Mouse (Mus musculus) hindbrain, embryonic 11.5 days (tissue): ENCODE data around the gene Coasy. TPM values are rescaled to one million over a fixed set of nuclear protein-coding genes. Genes with fewer than 3 reads are reported as not detected.
"Not testable (repeated sequence)": the region's sequence is repeated elsewhere in the genome, so short reads cannot be mapped to it uniquely, and the experiment has no call there.

Experiments used
- ATAC-seq: fragments of 200-750 bp; cut with Nextera tagmentation; 2 replicates; pipeline ENCODE4 v1.8.0; 2017; ENCODE audit warnings: mild to moderate bottlenecking, moderate TSS enrichment, moderate library complexity; ENCODE audit not compliant: low FRiP score
- DNase-seq: peaks from one replicate; pipeline ENCODE4 v3.0.0-alpha.2; 2015; ENCODE audit warnings: low spot score
- H3K27ac ChIP-seq: fragments of 300-500 bp; sonication (generic); 2 replicates; pipeline ENCODE4 v1.5.1; 2014; ENCODE audit warnings: mild to moderate bottlenecking, low read depth, low read length
- H3K27me3 ChIP-seq: fragments of 300-500 bp; sonication (generic); 2 replicates; pipeline ENCODE4 v1.6.1; 2014; ENCODE audit warnings: mild to moderate bottlenecking, low read length, moderate library complexity, mixed read lengths; ENCODE audit not compliant: control insufficient read depth, insufficient read depth
- H3K36me3 ChIP-seq: fragments of 300-500 bp; sonication (generic); 2 replicates; pipeline ENCODE4 v1.6.1; 2014; ENCODE audit warnings: mild to moderate bottlenecking, low read length, moderate library complexity, mixed read lengths; ENCODE audit not compliant: control insufficient read depth, insufficient read depth
- H3K4me1 ChIP-seq: fragments of 300-500 bp; sonication (generic); replicated peaks from 2 replicates; pipeline ENCODE4 v1.6.1; 2014; ENCODE audit warnings: low read length, mixed read lengths; ENCODE audit not compliant: control insufficient read depth, insufficient read depth
- H3K4me2 ChIP-seq: fragments of 300-500 bp; sonication (generic); replicated peaks from 2 replicates; pipeline ENCODE4 v1.6.1; 2014; ENCODE audit warnings: mild to moderate bottlenecking, low read depth, low read length
- H3K4me3 ChIP-seq: fragments of 300-500 bp; sonication (generic); 2 replicates; pipeline ENCODE4 v1.5.1; 2014; ENCODE audit warnings: low read depth, low read length
- H3K9ac ChIP-seq: fragments of 300-500 bp; sonication (generic); 2 replicates; pipeline ENCODE4 v1.6.1; 2014; ENCODE audit warnings: low read depth, low read length
- H3K9me3 ChIP-seq: fragments of 300-500 bp; sonication (generic); 2 replicates; pipeline ENCODE4 v1.6.1; 2016; ENCODE audit warnings: low read length; ENCODE audit not compliant: control insufficient read depth
- WGBS: fragments of 180-500 bp; shearing (Covaris S2); extraction: QIAGEN DNeasy Blood & Tissue Kit; methylation state at CpG from one replicate; pipeline ENCODE4 v1.1.7; 2014; 5-methylcytosine and 5-hydroxymethylcytosine counted together
- polyA plus RNA-seq: library from polyadenylated mRNA; unstranded; fragments of >200 nt; fragmentation: Nextera tagmentation; extraction: Ambion mirVana; gene quantifications from 2 replicates; pipeline ENCODE4 v1.2.1, GENCODE M21; 2014

Gene Coasy
- polyA plus RNA-seq, 1 experiment from 2014 or later, result 51.6 TPM

DNA sequence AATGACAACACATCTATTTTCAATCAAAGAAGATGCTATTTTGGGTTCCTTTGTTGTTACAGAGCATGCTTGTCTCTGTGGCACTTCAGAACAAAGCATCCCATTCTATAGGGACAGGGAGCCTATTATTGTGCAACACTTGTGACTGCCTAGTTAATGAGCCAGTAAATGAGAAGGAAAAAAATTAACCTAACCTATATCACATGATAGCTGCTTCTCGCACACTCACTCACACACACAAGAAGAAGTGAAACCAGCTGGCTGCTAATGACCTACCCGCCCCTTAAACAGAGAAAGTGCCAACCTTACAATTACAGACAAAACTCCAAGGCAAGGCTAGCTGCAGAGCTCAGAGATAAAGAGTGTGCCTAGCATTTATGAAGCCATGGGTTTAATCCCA, 33.2 kb downstream of the Coasy start:
- no peak overlapping the region for H3K4me2 ChIP-seq
- H3K27ac ChIP-seq, result peak overlapping the region; percentile 47; the same call in 1 of the 2 replicates
- H3K4me1 ChIP-seq, result peaks cover 3% of the 10 kb centered on the region; the same call in 1 of the 2 replicates
- ATAC-seq, result no peak
- no peaks in the 10 kb centered on the region for H3K9me3 ChIP-seq
- no peak for DNase-seq
- 53% methylated on average over 2 of the region's 2 CpGs for WGBS
- no peaks in the 10 kb centered on the region for H3K36me3 ChIP-seq
- H3K27me3 ChIP-seq, result no peaks in the 10 kb centered on the region
- no peak overlapping the region for H3K4me3 ChIP-seq
- H3K9ac ChIP-seq, result no peak overlapping the region

- 48% methylated on average over 4 of the region's 4 CpGs for WGBS
- peaks cover 2% of the 10 kb centered on the region; the same call in 1 of the 2 replicates for H3K36me3 ChIP-seq
- 0 out of 2 replicates have a peak overlapping the region, but pooled peaks have one; percentile 81 for H3K4me3 ChIP-seq
- no peak overlapping the region for H3K9ac ChIP-seq
- H3K27me3 ChIP-seq, result no peaks in the 10 kb centered on the region
- H3K27ac ChIP-seq, result no peak overlapping the region
- H3K4me2 ChIP-seq, result peak overlapping the region; percentile 92
- peaks cover 6% of the 10 kb centered on the region; the same call in 1 of the 2 replicates for H3K4me1 ChIP-seq
- H3K9me3 ChIP-seq, result no peaks in the 10 kb centered on the region
- no peak for DNase-seq
- no peak for ATAC-seq
These were observed 35.7 kb downstream of the Coasy start for GRCm38 (mm10) chr11:101118105-101118504.

GRCm38 (mm10) chr11:101119131-101119760, 36.9 kb downstream of the Coasy start:
- H3K36me3 ChIP-seq, result peaks cover 5% of the 10 kb centered on the region; the same call in 1 of the 2 replicates
- peak overlapping the region; percentile 92 for H3K4me2 ChIP-seq
- peak overlapping the region; percentile 81 for H3K27ac ChIP-seq
- peaks cover 6% of the 10 kb centered on the region; the same call in 1 of the 2 replicates for H3K4me1 ChIP-seq
- WGBS, result under 1% methylated on average over 38 of the region's 39 CpGs
- H3K9ac ChIP-seq, result peak overlapping the region; percentile 83
- peak overlapping the region; percentile 81 for H3K4me3 ChIP-seq
- no peak for DNase-seq
- H3K27me3 ChIP-seq, result no peaks in the 10 kb centered on the region
- no peaks in the 10 kb centered on the region for H3K9me3 ChIP-seq
- peak; percentile 73 for ATAC-seq

- Histone ChIP-seq H3K9ac (peak within 1 kb of the TSS; percentile 83), H3K27me3 (no peaks in the 10 kb centered on the region), H3K4me1 (peaks cover 6% of the 10 kb centered on the region; the same call in 1 of the 2 replicates), H3K9me3 (no peaks in the 10 kb centered on the region), H3K4me2 (peak within 1 kb of the TSS; percentile 92), H3K36me3 (peaks cover 5% of the 10 kb centered on the region; the same call in 1 of the 2 replicates), H3K27ac (peak within 1 kb of the TSS; percentile 85), H3K4me3 (peak within 1 kb of the TSS; percentile 81)
- peak; percentile 100 for DNase-seq
- peak; percentile 94 for ATAC-seq
- under 1% methylated on average over 61 of the region's 61 CpGs for WGBS
These were observed 37.6 kb downstream of the Coasy start, which contains the start of the genes Retreg3 and Tubg1 for GRCm38 (mm10) chr11:101119761-101120544. TSS of gene Retreg3 (minus strand) at chr11:101119893. TSS of gene Tubg1 (plus strand) at chr11:101119938.

DNA sequence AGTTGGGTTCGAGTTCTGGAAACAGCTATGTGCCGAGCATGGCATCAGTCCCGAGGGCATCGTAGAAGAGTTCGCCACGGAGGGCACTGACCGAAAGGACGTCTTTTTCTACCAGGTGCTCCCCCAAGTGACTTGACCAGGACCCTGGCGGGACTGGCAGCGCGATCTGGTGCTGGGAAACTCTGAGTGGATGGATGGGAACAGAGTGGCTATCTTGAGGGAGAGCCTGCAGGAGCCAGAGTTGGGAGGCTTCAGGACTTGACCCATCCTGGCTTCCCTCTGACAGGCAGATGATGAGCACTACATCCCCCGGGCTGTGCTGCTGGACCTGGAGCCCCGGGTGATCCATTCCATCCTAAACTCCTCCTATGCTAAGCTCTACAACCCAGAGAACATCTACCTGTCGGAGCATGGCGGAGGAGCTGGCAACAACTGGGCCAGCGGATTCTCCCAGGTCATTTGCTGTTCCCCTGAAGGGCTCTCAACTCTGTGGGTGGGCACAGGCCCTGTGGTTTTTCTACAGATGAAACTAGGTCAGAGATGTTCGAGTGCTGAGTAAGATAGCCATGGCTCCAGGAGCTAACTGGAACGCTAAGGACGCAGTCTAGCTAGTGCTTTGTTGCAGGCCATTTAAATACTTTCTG, 38.3 kb downstream of the Coasy start:
- Histone ChIP-seq H3K4me3 (peak overlapping the region; percentile 81), H3K27me3 (no peaks in the 10 kb centered on the region), H3K27ac (peak overlapping the region; percentile 85), H3K36me3 (peaks cover 5% of the 10 kb centered on the region; the same call in 1 of the 2 replicates), H3K9ac (peak overlapping the region; percentile 74), H3K4me1 (peaks cover 6% of the 10 kb centered on the region; the same call in 1 of the 2 replicates), H3K9me3 (no peaks in the 10 kb centered on the region), H3K4me2 (peak overlapping the region; percentile 77)
- no peak for DNase-seq
- ATAC-seq, result peak; percentile 6; the same call in 1 of the 2 replicates
- 25% methylated on average over 19 of the region's 19 CpGs for WGBS

GRCm38 (mm10) chr11:101124494-101124893, 42.1 kb downstream of the Coasy start:
- ATAC-seq, DNase-seq, H3K27me3 ChIP-seq, H3K4me3 ChIP-seq, H3K4me1 ChIP-seq, H3K27ac ChIP-seq, H3K9ac ChIP-seq, H3K9me3 ChIP-seq, H3K4me2 ChIP-seq: not testable (repeated sequence)
- WGBS, result 95% methylated on average over 8 of the region's 8 CpGs
- H3K36me3 ChIP-seq, result peaks cover 16% of the 10 kb centered on the region

GRCm38 (mm10) chr11:101125008-101125407, 42.6 kb downstream of the Coasy start:
- DNase-seq, H3K4me1 ChIP-seq, H3K4me3 ChIP-seq, H3K27me3 ChIP-seq, H3K9me3 ChIP-seq, ATAC-seq, H3K9ac ChIP-seq, H3K4me2 ChIP-seq, H3K27ac ChIP-seq: not testable (repeated sequence)
- WGBS, result 94% methylated on average over 6 of the region's 9 CpGs
- peaks cover 16% of the 10 kb centered on the region for H3K36me3 ChIP-seq

- Histone ChIP-seq H3K27me3 (no peaks in the 10 kb centered on the region), H3K9ac (no peak overlapping the region), H3K4me1 (no peaks in the 10 kb centered on the region), H3K27ac (no peak overlapping the region), H3K9me3 (no peaks in the 10 kb centered on the region), H3K36me3 (peaks cover 16% of the 10 kb centered on the region), H3K4me3 (no peak overlapping the region), H3K4me2 (no peak overlapping the region)
- ATAC-seq (no peak), DNase-seq (no peak)
- 100% methylated on average over 1 of the region's 1 CpGs for WGBS
These were observed 44.7 kb downstream of the Coasy start for GRCm38 (mm10) chr11:101127075-101127474.
